Mouse (Mus musculus) E14TG2a.4 (cell line): ENCODE data around the gene Top1.

Experiments
- CTCF ChIP-seq: conservative IDR thresholded peaks from 2 replicates; pipeline ENCODE4 v1.5.1; 2014; ENCODE audit warnings: low read length
- NANOG ChIP-seq: IDR thresholded peaks from 2 replicates; pipeline ENCODE4 v1.6.1; 2014; ENCODE audit warnings: borderline replicate concordance, low read length, mixed read lengths
- POU5F1 ChIP-seq: IDR thresholded peaks from 2 replicates; pipeline ENCODE4 v1.6.1; 2014; ENCODE audit warnings: low read length, borderline replicate concordance

GRCm38 (mm10) chr2:160771325-160772276 lies 125.9 kb downstream of the Top1 start:
- no peak for TF ChIP-seq CTCF
- TF ChIP-seq NANOG: no peak
- TF ChIP-seq POU5F1: no peak
